Mouse (Mus musculus) kidney, embryonic 15.5 days (tissue): Measurements from ENCODE around the gene Scn11a. TPM values are rescaled to one million over a fixed set of nuclear protein-coding genes. Genes with fewer than 3 reads are reported as not detected.

ENCODE experiments used
- ATAC-seq: fragments of 200-750 bp; cut with Nextera tagmentation; replicated peaks from 2 replicates; pipeline ENCODE4 v1.8.0; 2017; ENCODE audit warnings: moderate TSS enrichment; ENCODE audit not compliant: low FRiP score
- H3K27ac ChIP-seq: fragments of 300-500 bp; sonication (generic); 2 replicates; pipeline ENCODE4 v1.5.1; 2015; ENCODE audit warnings: mild to moderate bottlenecking, inconsistent platforms
- H3K27me3 ChIP-seq: fragments of 300-500 bp; sonication (generic); 2 replicates; pipeline ENCODE4 v1.6.1; 2015; ENCODE audit warnings: inconsistent platforms
- H3K36me3 ChIP-seq: fragments of 300-500 bp; sonication (generic); 2 replicates; pipeline ENCODE4 v1.6.1; 2015; ENCODE audit warnings: inconsistent platforms
- H3K4me1 ChIP-seq: fragments of 300-500 bp; sonication (generic); 2 replicates; pipeline ENCODE4 v1.6.1; 2015; ENCODE audit warnings: inconsistent platforms
- H3K4me2 ChIP-seq: fragments of 300-500 bp; sonication (generic); 2 replicates; pipeline ENCODE4 v1.6.1; 2015; ENCODE audit warnings: moderate library complexity, mild to moderate bottlenecking, inconsistent platforms
- H3K4me3 ChIP-seq: fragments of 300-500 bp; sonication (generic); replicated peaks from 2 replicates; pipeline ENCODE4 v1.5.1; 2015; ENCODE audit warnings: mild to moderate bottlenecking, inconsistent platforms
- H3K9ac ChIP-seq: fragments of 300-500 bp; sonication (generic); 2 replicates; pipeline ENCODE4 v1.6.1; 2015; ENCODE audit warnings: mild to moderate bottlenecking, inconsistent platforms
- H3K9me3 ChIP-seq: fragments of 300-500 bp; sonication (generic); replicated peaks from 2 replicates; pipeline ENCODE4 v1.6.1; 2016; ENCODE audit warnings: inconsistent platforms
- WGBS: fragments of 180-500 bp; shearing (Covaris S2); methylation state at CpG from one replicate; pipeline ENCODE4 v1.1.7; 2015; ENCODE audit warnings: mixed read lengths; 5-methylcytosine and 5-hydroxymethylcytosine counted together
- polyA plus RNA-seq: library from polyadenylated mRNA; unstranded; fragments of >200 nt; fragmentation: Nextera tagmentation; extraction: Ambion mirVana; gene quantifications from 2 replicates; pipeline ENCODE4 v1.2.1, GENCODE M21; 2015

Scn11a gene
- polyA plus RNA-seq = 0.04 TPM in 2 replicates

GRCm38 (mm10) chr9:119825297-119825696 is at the start of gene Scn11a:
Gene Scn11a (minus strand): TSS chr9:119825456.
- no peaks in the 10 kb centered on the region for H3K36me3 ChIP-seq
- no peak for ATAC-seq
- no peak within 1 kb of the TSS for H3K4me3 ChIP-seq
- 0 out of 2 replicates have a peak, but pooled peaks cover 5% of the 10 kb centered on the region for H3K4me1 ChIP-seq
- 24% methylated on average over 4 of the region's 4 CpGs for WGBS
- no peak within 1 kb of the TSS for H3K4me2 ChIP-seq
- no peaks in the 10 kb centered on the region for H3K27me3 ChIP-seq
- H3K9me3 ChIP-seq = no peaks in the 10 kb centered on the region
- no peak within 1 kb of the TSS for H3K27ac ChIP-seq
- H3K9ac ChIP-seq = no peak within 1 kb of the TSS

GRCm38 (mm10) chr9:119854170-119854569 is 28.9 kb upstream of the Scn11a start:
- WGBS = 54% methylated on average over 8 of the region's 8 CpGs
- no peak for ATAC-seq
- Histone ChIP-seq H3K4me1 (peaks cover 24% of the 10 kb centered on the region), H3K4me3 (no peak overlapping the region), H3K36me3 (no peaks in the 10 kb centered on the region), H3K4me2 (no peak overlapping the region), H3K9ac (no peak overlapping the region), H3K27ac (0 out of 2 replicates have a peak overlapping the region, but pooled peaks have one; percentile 19), H3K27me3 (no peaks in the 10 kb centered on the region), H3K9me3 (0 out of 2 replicates have a peak, but pooled peaks cover 3% of the 10 kb centered on the region)

- Histone ChIP-seq H3K9me3 (0 out of 2 replicates have a peak, but pooled peaks cover 3% of the 10 kb centered on the region), H3K4me3 (no peak overlapping the region), H3K4me1 (peaks cover 29% of the 10 kb centered on the region), H3K27ac (peak overlapping the region; percentile 63), H3K36me3 (no peaks in the 10 kb centered on the region), H3K4me2 (no peak overlapping the region), H3K27me3 (no peaks in the 10 kb centered on the region), H3K9ac (no peak overlapping the region)
- WGBS = 29% methylated on average over 2 of the region's 2 CpGs
- peak; percentile 47 for ATAC-seq
These were observed 28.0 kb upstream of the Scn11a start for GRCm38 (mm10) chr9:119853071-119853846.

GRCm38 (mm10) chr9:119852347-119853030 is 27.2 kb upstream of the Scn11a start:
- WGBS = 34% methylated on average over 10 of the region's 10 CpGs
- Histone ChIP-seq H3K36me3 (no peaks in the 10 kb centered on the region), H3K27ac (peak overlapping the region; percentile 63), H3K4me3 (no peak overlapping the region), H3K4me2 (no peak overlapping the region), H3K9ac (no peak overlapping the region), H3K4me1 (peaks cover 29% of the 10 kb centered on the region), H3K27me3 (no peaks in the 10 kb centered on the region), H3K9me3 (0 out of 2 replicates have a peak, but pooled peaks cover 2% of the 10 kb centered on the region)
- peak; percentile 79 for ATAC-seq

GRCm38 (mm10) chr9:119849214-119849613 is 24.0 kb upstream of the Scn11a start:
- no peak overlapping the region for H3K4me2 ChIP-seq
- H3K27ac ChIP-seq = no peak overlapping the region
- H3K9me3 ChIP-seq = no peaks in the 10 kb centered on the region
- no peak overlapping the region for H3K9ac ChIP-seq
- 15% methylated on average over 8 of the region's 8 CpGs for WGBS
- no peaks in the 10 kb centered on the region for H3K36me3 ChIP-seq
- peaks cover 35% of the 10 kb centered on the region for H3K4me1 ChIP-seq
- ATAC-seq = no peak
- H3K4me3 ChIP-seq = no peak overlapping the region
- H3K27me3 ChIP-seq = no peaks in the 10 kb centered on the region

GRCm38 (mm10) chr9:119848671-119849070 is 23.4 kb upstream of the Scn11a start:
- no peak overlapping the region for H3K27ac ChIP-seq
- no peaks in the 10 kb centered on the region for H3K9me3 ChIP-seq
- H3K4me1 ChIP-seq = peaks cover 30% of the 10 kb centered on the region
- no peak overlapping the region for H3K4me2 ChIP-seq
- H3K27me3 ChIP-seq = no peaks in the 10 kb centered on the region
- H3K36me3 ChIP-seq = no peaks in the 10 kb centered on the region
- no peak for ATAC-seq
- no peak overlapping the region for H3K9ac ChIP-seq
- H3K4me3 ChIP-seq = no peak overlapping the region
- 33% methylated on average over 7 of the region's 7 CpGs for WGBS

- 82% methylated on average over 6 of the region's 6 CpGs for WGBS
- Histone ChIP-seq H3K36me3 (no peaks in the 10 kb centered on the region), H3K4me3 (no peak overlapping the region), H3K9me3 (no peaks in the 10 kb centered on the region), H3K4me1 (peaks cover 21% of the 10 kb centered on the region), H3K9ac (no peak overlapping the region), H3K4me2 (no peak overlapping the region), H3K27me3 (no peaks in the 10 kb centered on the region), H3K27ac (no peak overlapping the region)
- ATAC-seq = no peak
These were observed 21.9 kb upstream of the Scn11a start for GRCm38 (mm10) chr9:119847187-119847586.

- WGBS = 27% methylated on average over 5 of the region's 5 CpGs
- Histone ChIP-seq H3K9ac (no peak overlapping the region), H3K4me2 (no peak overlapping the region), H3K27ac (no peak overlapping the region), H3K9me3 (no peaks in the 10 kb centered on the region), H3K27me3 (no peaks in the 10 kb centered on the region), H3K4me1 (peaks cover 24% of the 10 kb centered on the region), H3K36me3 (no peaks in the 10 kb centered on the region), H3K4me3 (no peak overlapping the region)
- ATAC-seq = no peak
These were observed 19.5 kb upstream of the Scn11a start for GRCm38 (mm10) chr9:119844724-119845123.

- Histone ChIP-seq H3K9ac (no peak overlapping the region), H3K4me3 (no peak overlapping the region), H3K4me1 (peaks cover 15% of the 10 kb centered on the region; the same call in 1 of the 2 replicates), H3K4me2 (no peak overlapping the region), H3K36me3 (no peaks in the 10 kb centered on the region), H3K9me3 (no peaks in the 10 kb centered on the region), H3K27me3 (no peaks in the 10 kb centered on the region), H3K27ac (no peak overlapping the region)
- WGBS = 85% methylated on average over 4 of the region's 4 CpGs
- ATAC-seq = no peak
These were observed 18.3 kb upstream of the Scn11a start for GRCm38 (mm10) chr9:119843549-119843948.

- Histone ChIP-seq H3K4me2 (no peak overlapping the region), H3K36me3 (no peaks in the 10 kb centered on the region), H3K4me3 (no peak overlapping the region), H3K9ac (no peak overlapping the region), H3K4me1 (peaks cover 15% of the 10 kb centered on the region; the same call in 1 of the 2 replicates), H3K27me3 (no peaks in the 10 kb centered on the region), H3K9me3 (no peaks in the 10 kb centered on the region), H3K27ac (no peak overlapping the region)
- ATAC-seq = no peak
- WGBS = 30% methylated on average over 4 of the region's 4 CpGs
These were observed 17.4 kb upstream of the Scn11a start for GRCm38 (mm10) chr9:119842541-119843169.

- 30% methylated on average over 6 of the region's 6 CpGs for WGBS
- Histone ChIP-seq H3K9ac (no peak overlapping the region), H3K36me3 (no peaks in the 10 kb centered on the region), H3K9me3 (no peaks in the 10 kb centered on the region), H3K4me1 (peaks cover 15% of the 10 kb centered on the region; the same call in 1 of the 2 replicates), H3K4me3 (no peak overlapping the region), H3K27me3 (no peaks in the 10 kb centered on the region), H3K27ac (no peak overlapping the region), H3K4me2 (no peak overlapping the region)
- no peak for ATAC-seq
These were observed 16.8 kb upstream of the Scn11a start for GRCm38 (mm10) chr9:119842091-119842490.

GRCm38 (mm10) chr9:119841159-119841558 is 15.9 kb upstream of the Scn11a start:
- H3K27ac ChIP-seq = no peak overlapping the region
- no peak for ATAC-seq
- no peak overlapping the region for H3K4me3 ChIP-seq
- H3K9me3 ChIP-seq = no peaks in the 10 kb centered on the region
- 78% methylated on average over 6 of the region's 6 CpGs for WGBS
- H3K27me3 ChIP-seq = no peaks in the 10 kb centered on the region
- no peak overlapping the region for H3K4me2 ChIP-seq
- H3K36me3 ChIP-seq = no peaks in the 10 kb centered on the region
- H3K4me1 ChIP-seq = peaks cover 13% of the 10 kb centered on the region; the same call in 1 of the 2 replicates
- H3K9ac ChIP-seq = no peak overlapping the region
